Mouse (Mus musculus): ENCODE data around the gene Atp5l. TPM values are rescaled to one million over a fixed set of nuclear protein-coding genes. Genes with fewer than 3 reads are reported as not detected.

The Atp5l gene
- polyA plus RNA-seq, 1 experiment from 2014 or later: 775 TPM

DNA sequence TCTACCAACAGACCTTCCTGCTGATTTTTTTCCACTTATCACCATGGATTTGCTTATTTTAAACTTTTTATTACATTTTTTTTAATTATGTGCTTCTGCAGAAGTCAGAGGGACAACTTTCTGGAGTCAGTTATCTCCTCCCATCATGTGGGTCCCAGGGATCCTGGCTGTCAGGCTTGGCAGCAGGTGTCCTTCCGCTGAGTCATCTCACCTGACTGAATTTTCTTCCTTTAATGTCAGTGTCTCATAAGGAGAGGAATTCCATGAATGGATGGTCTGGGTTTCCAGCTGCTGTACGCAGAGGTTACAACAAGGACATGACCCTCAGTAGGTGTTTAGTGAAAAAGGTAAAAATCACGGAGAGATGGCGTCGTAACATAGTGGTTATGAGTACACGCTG lies 29.3 kb downstream of the Atp5l start:
- H3K9ac ChIP-seq (replicated peaks): no peak overlapping the region
- H3K4me1 ChIP-seq (replicated peaks): no peaks in the 10 kb centered on the region
- no peak overlapping the region for H3K27ac ChIP-seq
- H3K9me3 ChIP-seq: no peaks in the 10 kb centered on the region
- H3K4me2 ChIP-seq (replicated peaks): no peak overlapping the region
- 87% methylated on average over 6 of the region's 6 CpGs for WGBS
- H3K36me3 ChIP-seq: no peaks in the 10 kb centered on the region
- H3K4me3 ChIP-seq (replicated peaks): no peak overlapping the region
- 0 out of 2 replicates have a peak, but pooled peaks cover 2% of the 10 kb centered on the region for H3K27me3 ChIP-seq
- ATAC-seq: no peak

GRCm38 (mm10) chr9:44890122-44890521 lies 30.4 kb downstream of the Atp5l start:
- Histone ChIP-seq H3K27me3 (0 out of 2 replicates have a peak, but pooled peaks cover 2% of the 10 kb centered on the region), H3K4me2 (replicated peaks) (no peak overlapping the region), H3K9ac (replicated peaks) (no peak overlapping the region), H3K36me3 (no peaks in the 10 kb centered on the region), H3K9me3 (no peaks in the 10 kb centered on the region), H3K4me1 (replicated peaks) (no peaks in the 10 kb centered on the region), H3K4me3 (replicated peaks) (no peak overlapping the region), H3K27ac (no peak overlapping the region)
- 55% methylated on average over 2 of the region's 2 CpGs for WGBS
- no peak for ATAC-seq

- ATAC-seq: no peak
- Histone ChIP-seq H3K9ac (replicated peaks) (no peak overlapping the region), H3K4me1 (replicated peaks) (peaks cover 3% of the 10 kb centered on the region; the same call in 1 of the 2 replicates), H3K36me3 (no peaks in the 10 kb centered on the region), H3K27me3 (no peaks in the 10 kb centered on the region), H3K9me3 (no peaks in the 10 kb centered on the region), H3K27ac (no peak overlapping the region), H3K4me2 (replicated peaks) (no peak overlapping the region), H3K4me3 (replicated peaks) (no peak overlapping the region)
- WGBS: 84% methylated on average over 7 of the region's 7 CpGs
Observed at GRCm38 (mm10) chr9:44888114-44888624, 32.4 kb downstream of the Atp5l start.

DNA sequence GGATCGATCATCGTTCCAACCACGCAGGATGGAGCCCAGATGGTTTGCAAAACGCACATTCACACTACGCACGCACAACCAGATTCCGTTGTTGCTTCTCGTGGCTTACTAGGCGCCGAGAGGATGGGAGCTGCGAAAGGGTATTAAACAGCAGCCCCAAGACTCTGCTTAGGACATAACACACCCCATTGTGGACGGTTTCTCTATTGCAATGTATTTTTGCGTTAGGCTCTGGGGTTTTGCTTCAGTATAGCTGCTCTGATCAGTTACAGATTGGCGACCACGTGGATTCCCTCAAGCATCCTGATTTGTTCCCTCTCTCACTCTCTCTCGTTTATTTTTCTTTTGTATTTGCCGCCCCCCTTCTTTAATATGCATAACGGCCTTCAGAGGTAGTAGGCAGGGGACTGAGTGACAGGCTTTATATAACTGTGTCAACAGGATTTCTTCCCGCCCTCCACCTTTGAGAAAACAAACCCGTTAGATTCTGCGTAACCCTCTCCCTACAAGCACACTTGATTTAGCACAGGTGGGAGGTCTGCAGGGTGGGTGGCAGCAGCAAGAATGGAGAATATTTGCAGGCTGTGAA lies 37.5 kb downstream of the Atp5l start:
- H3K4me1 ChIP-seq (replicated peaks): peaks cover 24% of the 10 kb centered on the region
- 0% methylated on average over 21 of the region's 21 CpGs for WGBS
- no peaks in the 10 kb centered on the region for H3K36me3 ChIP-seq
- peak overlapping the region; percentile 100 for H3K27ac ChIP-seq
- H3K4me2 ChIP-seq (replicated peaks): peak overlapping the region; percentile 91
- no peaks in the 10 kb centered on the region for H3K9me3 ChIP-seq
- peak overlapping the region; percentile 98 for H3K9ac ChIP-seq (replicated peaks)
- ATAC-seq: peak; percentile 31
- no peaks in the 10 kb centered on the region for H3K27me3 ChIP-seq
- H3K4me3 ChIP-seq (replicated peaks): peak overlapping the region; percentile 98

DNA sequence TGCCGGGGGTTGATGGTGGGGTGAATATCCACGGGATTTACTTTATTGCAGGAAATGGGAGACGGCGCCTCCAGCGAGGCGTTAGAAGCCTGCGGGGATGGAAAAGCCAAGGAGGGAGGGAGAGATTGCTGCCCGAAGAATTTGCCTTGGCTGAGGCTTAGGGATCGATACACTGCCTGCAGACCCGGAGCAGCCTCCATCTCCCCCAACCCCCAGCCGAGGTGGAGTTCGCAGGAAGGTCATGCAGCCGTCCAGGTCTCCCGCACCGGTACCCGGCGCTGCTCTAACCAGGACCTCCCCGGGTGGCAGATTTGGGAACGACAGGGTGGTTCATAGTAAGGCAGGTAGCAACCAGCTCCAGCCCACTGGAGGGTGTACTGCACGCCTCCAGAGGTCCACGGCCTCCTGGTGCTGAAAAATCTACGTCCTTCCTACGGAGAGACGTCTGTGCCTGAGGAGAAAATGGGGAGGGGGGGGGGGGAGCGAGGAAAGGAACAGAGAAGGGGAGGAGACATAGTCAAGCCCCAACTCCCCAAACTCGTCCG lies 38.0 kb downstream of the Atp5l start:
- Histone ChIP-seq H3K36me3 (no peaks in the 10 kb centered on the region), H3K4me3 (replicated peaks) (peak overlapping the region; percentile 98), H3K4me2 (replicated peaks) (peak overlapping the region; percentile 91), H3K27ac (peak overlapping the region; percentile 100), H3K4me1 (replicated peaks) (peaks cover 30% of the 10 kb centered on the region), H3K27me3 (no peaks in the 10 kb centered on the region), H3K9me3 (no peaks in the 10 kb centered on the region), H3K9ac (replicated peaks) (peak overlapping the region; percentile 98)
- under 1% methylated on average over 26 of the region's 27 CpGs for WGBS
- ATAC-seq: peak; percentile 72

DNA sequence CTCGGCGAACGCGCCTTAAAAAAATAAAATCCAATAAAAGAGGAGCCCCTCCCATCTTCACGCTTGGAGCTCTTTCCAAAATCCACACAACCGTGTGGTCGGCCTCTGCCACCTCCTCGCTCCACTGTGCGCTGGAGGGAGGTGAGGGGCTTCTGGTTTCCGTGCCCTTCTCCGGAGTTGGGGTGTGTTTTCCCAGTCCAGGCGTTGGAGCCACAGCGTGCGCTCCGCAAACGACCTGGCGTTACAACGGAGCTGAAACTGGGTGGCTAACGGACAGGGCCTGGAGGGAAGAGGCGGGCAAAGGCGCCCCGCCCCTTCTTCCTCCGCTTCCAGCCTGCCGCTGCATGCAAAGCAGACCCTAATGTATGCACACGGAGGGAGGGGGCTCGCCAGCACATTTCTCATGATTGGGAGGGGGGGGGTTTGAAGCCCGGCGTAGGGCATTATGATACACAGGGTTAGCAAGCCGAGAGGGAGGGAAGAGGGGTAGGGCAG lies 38.6 kb downstream of the Atp5l start:
- peak overlapping the region; percentile 91 for H3K4me2 ChIP-seq (replicated peaks)
- no peaks in the 10 kb centered on the region for H3K9me3 ChIP-seq
- H3K9ac ChIP-seq (replicated peaks): peak overlapping the region; percentile 98
- no peaks in the 10 kb centered on the region for H3K27me3 ChIP-seq
- peak overlapping the region; percentile 100 for H3K27ac ChIP-seq
- peak overlapping the region; percentile 98 for H3K4me3 ChIP-seq (replicated peaks)
- H3K4me1 ChIP-seq (replicated peaks): peaks cover 35% of the 10 kb centered on the region
- ATAC-seq: peak; percentile 80
- no peaks in the 10 kb centered on the region for H3K36me3 ChIP-seq
- WGBS: under 1% methylated on average over 29 of the region's 29 CpGs

GRCm38 (mm10) chr9:44881221-44881871 lies 39.2 kb downstream of the Atp5l start, which contains the start of gene Kmt2a:
Kmt2a (minus strand) TSS chr9:44881296.
- Histone ChIP-seq H3K9ac (replicated peaks) (peak within 1 kb of the TSS; percentile 98), H3K27me3 (no peaks in the 10 kb centered on the region), H3K9me3 (no peaks in the 10 kb centered on the region), H3K4me2 (replicated peaks) (peak within 1 kb of the TSS; percentile 98), H3K36me3 (no peaks in the 10 kb centered on the region), H3K4me1 (replicated peaks) (peaks cover 41% of the 10 kb centered on the region), H3K27ac (peak within 1 kb of the TSS; percentile 100), H3K4me3 (replicated peaks) (peak within 1 kb of the TSS; percentile 98)
- under 1% methylated on average over 47 of the region's 71 CpGs for WGBS
- peak; percentile 71 for ATAC-seq

DNA sequence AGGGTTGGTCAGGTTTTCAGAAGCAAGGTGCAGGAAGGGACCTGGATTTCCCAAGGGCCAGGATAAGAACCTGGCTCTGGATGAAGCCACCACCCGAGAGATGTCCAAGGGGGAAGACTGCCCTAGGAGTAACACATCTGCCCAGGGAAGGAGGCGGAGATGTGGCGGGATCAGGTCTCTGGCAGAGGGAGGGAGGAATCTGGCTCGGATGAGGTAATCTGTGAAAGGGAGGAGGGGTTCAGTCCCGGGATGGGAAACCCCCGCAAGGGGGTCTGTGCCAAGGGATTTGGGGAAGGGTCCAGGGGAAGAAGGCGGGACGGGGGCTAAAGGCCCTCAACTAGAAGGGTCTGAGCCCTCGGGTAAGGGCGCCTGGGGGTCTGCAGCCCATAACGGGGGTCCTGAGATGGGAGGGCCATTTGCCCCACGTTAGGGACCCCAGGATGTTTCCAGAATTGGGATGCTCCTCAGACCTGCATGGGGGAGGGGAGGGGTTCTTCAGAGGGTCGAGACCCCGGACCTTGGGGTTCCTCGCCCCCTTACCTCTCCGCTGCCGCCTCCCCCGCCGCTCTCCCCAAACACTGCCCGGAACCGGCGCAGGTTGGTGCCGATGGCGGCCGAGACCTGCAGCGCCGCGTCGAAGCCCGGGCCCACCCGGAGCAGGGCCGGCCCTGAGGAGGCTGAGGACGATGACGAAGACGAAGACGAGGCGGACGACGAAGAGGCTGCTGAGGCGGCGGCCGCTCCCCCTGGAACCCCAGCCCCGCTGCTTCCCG lies 40.0 kb downstream of the Atp5l start:
- Histone ChIP-seq H3K9ac (replicated peaks) (peak overlapping the region; percentile 98), H3K4me3 (replicated peaks) (peak overlapping the region; percentile 98), H3K4me1 (replicated peaks) (peaks cover 50% of the 10 kb centered on the region), H3K36me3 (no peaks in the 10 kb centered on the region), H3K4me2 (replicated peaks) (peak overlapping the region; percentile 98), H3K27me3 (no peaks in the 10 kb centered on the region), H3K9me3 (no peaks in the 10 kb centered on the region), H3K27ac (peak overlapping the region; percentile 100)
- ATAC-seq: peak; percentile 31
- WGBS: 0% methylated on average over 42 of the region's 44 CpGs

GRCm38 (mm10) chr9:44879694-44880271 lies 40.8 kb downstream of the Atp5l start:
- H3K36me3 ChIP-seq: no peaks in the 10 kb centered on the region
- H3K4me1 ChIP-seq (replicated peaks): peaks cover 56% of the 10 kb centered on the region
- H3K27ac ChIP-seq: peak overlapping the region; percentile 100
- WGBS: 1% methylated on average over 13 of the region's 13 CpGs
- H3K4me3 ChIP-seq (replicated peaks): peak overlapping the region; percentile 98
- H3K9ac ChIP-seq (replicated peaks): peak overlapping the region; percentile 98
- no peak for ATAC-seq
- H3K27me3 ChIP-seq: no peaks in the 10 kb centered on the region
- H3K4me2 ChIP-seq (replicated peaks): peak overlapping the region; percentile 98
- H3K9me3 ChIP-seq: no peaks in the 10 kb centered on the region

- Histone ChIP-seq H3K27ac (peak overlapping the region; percentile 100), H3K36me3 (no peaks in the 10 kb centered on the region), H3K27me3 (no peaks in the 10 kb centered on the region), H3K4me2 (replicated peaks) (peak overlapping the region; percentile 98), H3K9me3 (no peaks in the 10 kb centered on the region), H3K9ac (replicated peaks) (peak overlapping the region; percentile 98), H3K4me1 (replicated peaks) (peaks cover 63% of the 10 kb centered on the region), H3K4me3 (replicated peaks) (peak overlapping the region; percentile 98)
- no peak for ATAC-seq
- WGBS: 19% methylated on average over 9 of the region's 9 CpGs
Observed at GRCm38 (mm10) chr9:44878776-44879500, 41.6 kb downstream of the Atp5l start.

GRCm38 (mm10) chr9:44877686-44878085 lies 42.9 kb downstream of the Atp5l start:
- Histone ChIP-seq H3K9ac (replicated peaks) (0 out of 2 replicates have a peak overlapping the region, but pooled peaks have one; percentile 98), H3K36me3 (no peaks in the 10 kb centered on the region), H3K27ac (no peak overlapping the region), H3K27me3 (no peaks in the 10 kb centered on the region), H3K4me2 (replicated peaks) (peak overlapping the region; percentile 98), H3K9me3 (no peaks in the 10 kb centered on the region), H3K4me1 (replicated peaks) (peaks cover 72% of the 10 kb centered on the region), H3K4me3 (replicated peaks) (0 out of 2 replicates have a peak overlapping the region, but pooled peaks have one; percentile 98)
- no peak for ATAC-seq
- 88% methylated on average over 7 of the region's 7 CpGs for WGBS

All from midbrain, embryonic 13.5 days (tissue).